Mouse (Mus musculus) embryonic facial prominence, embryonic 15.5 days (tissue): ENCODE results near the gene Tmem63c. TPM values are rescaled to one million over a fixed set of nuclear protein-coding genes. Genes with fewer than 3 reads are reported as not detected.
A peak's percentile ranks its signal among the peaks of the same experiment; 100 is the strongest.

ENCODE experiments used
- ATAC-seq: fragments of 200-750 bp; cut with Nextera tagmentation; 2 replicates; pipeline ENCODE4 v1.8.0; 2017; ENCODE audit warnings: low read depth, moderate TSS enrichment; ENCODE audit not compliant: insufficient number of reproducible peaks, low FRiP score, low TSS enrichment
- H3K27ac ChIP-seq: fragments of 300-500 bp; sonication (generic); replicated peaks from 2 replicates; pipeline ENCODE4 v1.5.1; 2015; ENCODE audit warnings: mild to moderate bottlenecking, inconsistent platforms
- H3K27me3 ChIP-seq: fragments of 300-500 bp; sonication (generic); 2 replicates; pipeline ENCODE4 v1.6.1; 2015; ENCODE audit warnings: inconsistent platforms
- H3K36me3 ChIP-seq: fragments of 300-500 bp; sonication (generic); 2 replicates; pipeline ENCODE4 v1.6.1; 2015; ENCODE audit warnings: mild to moderate bottlenecking, inconsistent platforms
- H3K4me1 ChIP-seq: fragments of 300-500 bp; sonication (generic); 2 replicates; pipeline ENCODE4 v1.6.1; 2015; ENCODE audit warnings: inconsistent platforms
- H3K4me2 ChIP-seq: fragments of 300-500 bp; sonication (generic); replicated peaks from 2 replicates; pipeline ENCODE4 v1.6.1; 2015; ENCODE audit warnings: mild to moderate bottlenecking, inconsistent platforms
- H3K4me3 ChIP-seq: fragments of 300-500 bp; sonication (generic); replicated peaks from 2 replicates; pipeline ENCODE4 v1.5.1; 2015; ENCODE audit warnings: mild to moderate bottlenecking, inconsistent platforms
- H3K9ac ChIP-seq: fragments of 300-500 bp; sonication (generic); 2 replicates; pipeline ENCODE4 v1.6.1; 2015; ENCODE audit warnings: inconsistent platforms
- H3K9me3 ChIP-seq: fragments of 300-500 bp; sonication (generic); replicated peaks from 2 replicates; pipeline ENCODE4 v1.6.1; 2016; ENCODE audit warnings: inconsistent platforms
- WGBS: fragments of 180-500 bp; shearing (Covaris S2); methylation state at CpG from one replicate; pipeline ENCODE4 v1.1.7; 2015; 5-methylcytosine and 5-hydroxymethylcytosine counted together
- polyA plus RNA-seq: library from polyadenylated mRNA; unstranded; fragments of >200 nt; fragmentation: Nextera tagmentation; extraction: Ambion mirVana; gene quantifications from 2 replicates; pipeline ENCODE4 v1.2.1, GENCODE M21; 2015

Gene Tmem63c
- polyA plus RNA-seq, 1 experiment from 2014 or later: 0.16 TPM

- Histone ChIP-seq H3K27ac (no peak overlapping the region), H3K4me1 (no peaks in the 10 kb centered on the region), H3K4me3 (no peak overlapping the region), H3K9ac (no peak overlapping the region), H3K9me3 (no peaks in the 10 kb centered on the region), H3K27me3 (no peaks in the 10 kb centered on the region), H3K4me2 (no peak overlapping the region), H3K36me3 (no peaks in the 10 kb centered on the region)
- 68% methylated on average over 6 of the region's 6 CpGs for WGBS
- no peak for ATAC-seq
Observed at GRCm38 (mm10) chr12:87093671-87094070, 72.5 kb downstream of the Tmem63c start.

- Histone ChIP-seq H3K4me1 (peaks cover 10% of the 10 kb centered on the region), H3K36me3 (no peaks in the 10 kb centered on the region), H3K27ac (no peak overlapping the region), H3K27me3 (peaks cover 20% of the 10 kb centered on the region), H3K9me3 (no peaks in the 10 kb centered on the region), H3K4me2 (no peak overlapping the region), H3K9ac (no peak overlapping the region), H3K4me3 (no peak overlapping the region)
- ATAC-seq: no peak
- WGBS: 81% methylated on average over 4 of the region's 4 CpGs
Observed at GRCm38 (mm10) chr12:87100331-87100730, 79.2 kb downstream of the Tmem63c start.

- Histone ChIP-seq H3K27ac (no peak within 1 kb of the TSS), H3K4me2 (peak within 1 kb of the TSS; percentile 50), H3K4me1 (peaks cover 10% of the 10 kb centered on the region), H3K27me3 (peaks cover 20% of the 10 kb centered on the region), H3K36me3 (no peaks in the 10 kb centered on the region), H3K9ac (no peak within 1 kb of the TSS), H3K4me3 (peak within 1 kb of the TSS; percentile 27), H3K9me3 (no peaks in the 10 kb centered on the region)
- WGBS: 2% methylated on average over 32 of the region's 32 CpGs
- ATAC-seq: no peak
Observed at GRCm38 (mm10) chr12:87102165-87102631, 81.1 kb downstream of the Tmem63c start, which contains the start of gene Ngb. Gene Ngb, minus strand, starts transcription at chr12:87102539.

- 86% methylated on average over 4 of the region's 4 CpGs for WGBS
- Histone ChIP-seq H3K4me1 (peaks cover 10% of the 10 kb centered on the region), H3K27me3 (peaks cover 20% of the 10 kb centered on the region), H3K9me3 (no peaks in the 10 kb centered on the region), H3K36me3 (0 out of 2 replicates have a peak, but pooled peaks cover 3% of the 10 kb centered on the region), H3K9ac (no peak overlapping the region), H3K4me3 (no peak overlapping the region), H3K4me2 (no peak overlapping the region), H3K27ac (no peak overlapping the region)
- ATAC-seq: no peak
Observed at GRCm38 (mm10) chr12:87103471-87103870, 82.3 kb downstream of the Tmem63c start.

GRCm38 (mm10) chr12:87104796-87105195 is 83.7 kb downstream of the Tmem63c start:
- Histone ChIP-seq H3K4me3 (no peak overlapping the region), H3K36me3 (0 out of 2 replicates have a peak, but pooled peaks cover 3% of the 10 kb centered on the region), H3K9ac (no peak overlapping the region), H3K27me3 (peaks cover 20% of the 10 kb centered on the region), H3K9me3 (no peaks in the 10 kb centered on the region), H3K27ac (no peak overlapping the region), H3K4me2 (no peak overlapping the region), H3K4me1 (peaks cover 10% of the 10 kb centered on the region)
- no peak for ATAC-seq
- WGBS: 66% methylated on average over 4 of the region's 4 CpGs

- Histone ChIP-seq H3K9ac (no peak overlapping the region), H3K4me1 (peaks cover under 1% of the 10 kb centered on the region), H3K9me3 (no peaks in the 10 kb centered on the region), H3K27ac (no peak overlapping the region), H3K4me3 (no peak overlapping the region), H3K4me2 (no peak overlapping the region), H3K27me3 (peaks cover 7% of the 10 kb centered on the region), H3K36me3 (peaks cover 20% of the 10 kb centered on the region)
- WGBS: 36% methylated on average over 3 of the region's 3 CpGs
- no peak for ATAC-seq
Observed at GRCm38 (mm10) chr12:87107357-87107977, 86.3 kb downstream of the Tmem63c start.

- no peak overlapping the region for H3K4me2 ChIP-seq
- no peaks in the 10 kb centered on the region for H3K4me1 ChIP-seq
- H3K36me3 ChIP-seq: peaks cover 19% of the 10 kb centered on the region
- H3K9ac ChIP-seq: no peak overlapping the region
- no peak overlapping the region for H3K4me3 ChIP-seq
- ATAC-seq: no peak
- 92% methylated on average over 4 of the region's 4 CpGs for WGBS
- H3K27ac ChIP-seq: no peak overlapping the region
- H3K27me3 ChIP-seq: no peaks in the 10 kb centered on the region
- no peaks in the 10 kb centered on the region for H3K9me3 ChIP-seq
Observed at GRCm38 (mm10) chr12:87121918-87122589, 100.9 kb downstream of the Tmem63c start.

GRCm38 (mm10) chr12:87127256-87127655 is 106.1 kb downstream of the Tmem63c start:
- H3K4me3 ChIP-seq: no peak overlapping the region
- H3K4me1 ChIP-seq: no peaks in the 10 kb centered on the region
- H3K27ac ChIP-seq: no peak overlapping the region
- whole genome bisulfite sequencing: 54% methylated on average over 4 of the region's 4 CpGs
- no peaks in the 10 kb centered on the region for H3K9me3 ChIP-seq
- H3K4me2 ChIP-seq: no peak overlapping the region
- no peak for ATAC-seq
- H3K9ac ChIP-seq: no peak overlapping the region
- peaks cover 22% of the 10 kb centered on the region for H3K36me3 ChIP-seq
- H3K27me3 ChIP-seq: no peaks in the 10 kb centered on the region

- Histone ChIP-seq H3K4me3 (no peak overlapping the region), H3K9me3 (no peaks in the 10 kb centered on the region), H3K4me1 (no peaks in the 10 kb centered on the region), H3K36me3 (peaks cover 24% of the 10 kb centered on the region), H3K27ac (no peak overlapping the region), H3K27me3 (no peaks in the 10 kb centered on the region), H3K4me2 (no peak overlapping the region), H3K9ac (no peak overlapping the region)
- 92% methylated on average over 4 of the region's 4 CpGs for WGBS
- ATAC-seq: no peak
Observed at GRCm38 (mm10) chr12:87130224-87130623, 109.1 kb downstream of the Tmem63c start.

- no peak for ATAC-seq
- WGBS: 84% methylated on average over 2 of the region's 2 CpGs
- Histone ChIP-seq H3K27me3 (no peaks in the 10 kb centered on the region), H3K4me1 (no peaks in the 10 kb centered on the region), H3K27ac (no peak overlapping the region), H3K4me2 (no peak overlapping the region), H3K36me3 (peaks cover 24% of the 10 kb centered on the region), H3K9ac (no peak overlapping the region), H3K9me3 (no peaks in the 10 kb centered on the region), H3K4me3 (no peak overlapping the region)
Observed at GRCm38 (mm10) chr12:87131181-87131580, 110.0 kb downstream of the Tmem63c start.

GRCm38 (mm10) chr12:87131619-87132018 is 110.5 kb downstream of the Tmem63c start:
- no peak overlapping the region for H3K9ac ChIP-seq
- no peak overlapping the region for H3K27ac ChIP-seq
- no peak for ATAC-seq
- 60% methylated on average over 3 of the region's 3 CpGs for WGBS
- H3K4me3 ChIP-seq: no peak overlapping the region
- no peaks in the 10 kb centered on the region for H3K27me3 ChIP-seq
- H3K4me1 ChIP-seq: no peaks in the 10 kb centered on the region
- no peak overlapping the region for H3K4me2 ChIP-seq
- H3K9me3 ChIP-seq: no peaks in the 10 kb centered on the region
- peaks cover 24% of the 10 kb centered on the region for H3K36me3 ChIP-seq
